Mouse (Mus musculus) ES-Bruce4 (cell line): ENCODE measurements around the gene Popdc2. TPM values are rescaled to one million over a fixed set of nuclear protein-coding genes. Genes with fewer than 3 reads are reported as not detected.

Experiments
- H3K27ac ChIP-seq: 2 replicates; pipeline ENCODE4 v1.5.1; 2012; ENCODE audit warnings: low read length, inconsistent platforms; ENCODE audit not compliant: insufficient read depth
- H3K27me3 ChIP-seq: 2 replicates; pipeline ENCODE4 v1.6.1; 2012; ENCODE audit warnings: mild to moderate bottlenecking, low read length, inconsistent platforms; ENCODE audit not compliant: control insufficient read depth, poor library complexity, insufficient read depth, severe bottlenecking
- H3K36me3 ChIP-seq: 2 replicates; pipeline ENCODE4 v1.6.1; 2012; ENCODE audit warnings: inconsistent platforms, mild to moderate bottlenecking, low read length, moderate library complexity; ENCODE audit not compliant: control insufficient read depth, poor library complexity, insufficient read depth, severe bottlenecking
- H3K4me1 ChIP-seq: one replicate; pipeline ENCODE4 v1.8.1; 2011; ENCODE audit warnings: low read length; ENCODE audit not compliant: control insufficient read depth, insufficient read depth
- H3K4me3 ChIP-seq: 2 replicates; pipeline ENCODE4 v1.5.1; 2011; ENCODE audit warnings: low read depth, mild to moderate bottlenecking, low read length
- H3K9ac ChIP-seq: 2 replicates; pipeline ENCODE4 v1.6.1; 2012; ENCODE audit warnings: low read depth, mild to moderate bottlenecking, inconsistent platforms; ENCODE audit not compliant: poor library complexity, severe bottlenecking
- H3K9me3 ChIP-seq: replicated peaks from 2 replicates; pipeline ENCODE4 v1.6.1; 2012; ENCODE audit warnings: mild to moderate bottlenecking, low read length, inconsistent platforms; ENCODE audit not compliant: control insufficient read depth, poor library complexity, insufficient read depth, severe bottlenecking
- CTCF ChIP-seq: IDR thresholded peaks from one replicate; pipeline ENCODE4 v1.8.1; 2011; ENCODE audit warnings: low read depth, low read length
- EP300 ChIP-seq: IDR thresholded peaks from 2 replicates; pipeline ENCODE4 v1.6.1; 2011; ENCODE audit warnings: low read depth, low read length; ENCODE audit not compliant: insufficient read depth
- polyA plus RNA-seq: library from polyadenylated mRNA; stranded (reverse); fragments of >200 nt; gene quantifications from 2 replicates; pipeline ENCODE4 v1.2.4, GENCODE M21; 2011; ENCODE audit warnings: low read depth; ENCODE audit not compliant: missing spikeins, insufficient read depth, insufficient read length

Gene Popdc2
- polyA plus RNA-seq, 1 experiment, result not detected

GRCm38 (mm10) chr16:38425799-38426198 is 63.8 kb downstream of the Popdc2 start:
- TF ChIP-seq CTCF, result no peak
- no peak for TF ChIP-seq EP300

More at GRCm38 (mm10) chr16:38425799-38426198, 63.8 kb downstream of the Popdc2 start:
- Histone ChIP-seq H3K27ac (no peak overlapping the region), H3K4me1 (no peaks in the 10 kb centered on the region), H3K9ac (no peak overlapping the region), H3K27me3 (no peaks in the 10 kb centered on the region), H3K4me3 (no peak overlapping the region), H3K9me3 (no peaks in the 10 kb centered on the region), H3K36me3 (no peaks in the 10 kb centered on the region)

Other genes starting within 250 kb of the Popdc2 start
- not detected in 2 replicates for gene Nr1i2, start 67.4 kb upstream of the Popdc2 start, polyA plus RNA-seq
- 0.58 and 0.96 TPM in 2 replicates for gene Maats1, start 20.1 kb upstream of the Popdc2 start, polyA plus RNA-seq
- gene Cox17, start 15.2 kb upstream of the Popdc2 start, polyA plus RNA-seq, result 218 and 226 TPM in 2 replicates
- gene Gm21987, start 15.2 kb upstream of the Popdc2 start, polyA plus RNA-seq, result not detected in 2 replicates
- gene Pla1a, start 70.9 kb downstream of the Popdc2 start, polyA plus RNA-seq, result 1.9 and 2.5 TPM in 2 replicates
- gene Adprh, start 90.5 kb downstream of the Popdc2 start, polyA plus RNA-seq, result 50.7 and 51.3 TPM in 2 replicates
- 1.3 and 1.7 TPM in 2 replicates for gene Cd80, start 93.4 kb downstream of the Popdc2 start, polyA plus RNA-seq
- 46.4 and 53.9 TPM in 2 replicates for gene Timmdc1, start 160.5 kb downstream of the Popdc2 start, polyA plus RNA-seq
- gene Poglut1, start 188.0 kb downstream of the Popdc2 start, polyA plus RNA-seq, result 90.1 and 99.5 TPM in 2 replicates
- gene Tmem39a, start 196.5 kb downstream of the Popdc2 start, polyA plus RNA-seq, result 165 and 186 TPM in 2 replicates